Mouse (Mus musculus) embryo, embryonic 11.5 days (tissue): ENCODE results near the gene Scn11a.

Source experiments
- DNase-seq: peaks from one replicate; pipeline ENCODE4 v3.0.0-alpha.2; 2012; ENCODE audit warnings: low read depth, low spot score

Gene Scn11a

GRCm38 (mm10) chr9:119825297-119825696 lies at the start of gene Scn11a:
Gene Scn11a (minus strand): TSS chr9:119825456.
- no peak for DNase-seq

GRCm38 (mm10) chr9:119854170-119854569 lies 28.9 kb upstream of the Scn11a start:
- no peak for DNase-seq

GRCm38 (mm10) chr9:119853071-119853846 lies 28.0 kb upstream of the Scn11a start:
- DNase-seq: no peak

DNA sequence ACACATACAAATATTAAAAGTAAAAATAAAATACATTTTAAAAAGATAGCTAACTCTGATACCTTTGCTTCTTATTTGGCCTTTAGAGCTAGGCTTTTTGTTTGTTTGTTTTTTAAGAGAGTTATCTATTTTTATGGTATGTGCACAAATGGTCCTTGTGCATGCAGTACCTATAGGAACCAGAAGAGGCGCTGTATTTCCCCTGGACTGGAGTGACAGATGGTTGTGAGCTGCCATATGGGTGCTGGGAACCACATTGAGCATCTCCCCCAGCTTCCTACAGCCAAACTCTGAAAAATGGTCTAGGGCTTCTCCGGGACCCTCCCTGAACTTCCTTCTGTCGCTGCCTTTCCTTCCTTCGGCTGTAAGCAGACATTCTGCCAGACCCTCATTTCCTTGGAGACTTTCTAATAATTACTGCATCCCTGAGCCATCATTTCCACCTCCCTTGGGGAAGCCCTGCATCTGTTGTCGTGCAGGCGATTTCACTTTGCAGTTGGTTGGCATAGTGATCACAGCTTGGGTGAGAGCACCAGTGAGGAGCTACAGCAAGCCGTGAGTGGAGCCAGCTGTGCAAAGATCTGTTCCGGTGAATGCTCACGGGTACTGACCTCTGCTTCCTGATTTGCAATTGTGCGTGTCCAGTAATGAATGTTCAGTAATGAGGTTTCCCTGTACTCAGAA lies 27.2 kb upstream of the Scn11a start:
- no peak for DNase-seq

DNA sequence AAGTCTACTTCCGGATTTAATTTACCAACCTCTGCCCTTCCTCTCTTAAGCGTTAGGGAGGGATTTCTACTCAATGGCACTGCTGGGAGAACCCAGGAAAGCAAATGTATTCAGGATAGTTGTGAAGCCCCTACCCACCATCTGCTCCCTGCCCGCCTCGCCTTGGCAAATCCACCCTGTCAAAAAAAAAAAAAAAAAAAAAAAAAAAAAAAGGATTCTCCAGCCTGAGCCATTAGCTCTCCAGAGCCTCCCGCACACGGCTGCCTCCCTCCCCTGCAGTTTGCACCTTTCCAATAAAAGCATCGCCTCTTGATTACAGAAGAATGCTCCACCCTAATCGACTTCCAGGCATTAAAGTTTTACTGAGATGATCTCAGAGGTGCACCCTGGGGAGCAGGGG lies 24.0 kb upstream of the Scn11a start:
- no peak for DNase-seq

DNA sequence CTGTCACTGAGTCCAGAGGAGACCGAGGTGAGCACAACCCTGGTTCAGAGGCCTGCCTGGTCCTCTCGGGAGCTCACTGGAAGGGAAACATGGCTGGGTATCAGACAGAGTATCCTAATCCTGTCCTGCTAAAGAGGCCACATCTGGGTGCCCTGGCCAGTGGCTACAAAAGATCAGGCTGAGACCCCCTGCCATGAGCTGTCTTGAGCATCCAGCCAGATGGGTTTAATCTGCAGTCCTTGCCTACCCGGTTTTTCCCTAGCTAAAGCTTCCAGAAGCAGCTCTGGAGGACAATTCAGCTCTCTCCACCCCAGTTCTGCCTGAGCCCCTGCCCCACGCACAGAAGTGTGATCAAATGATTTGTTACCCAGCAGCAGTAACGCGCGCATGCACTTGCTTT lies 23.4 kb upstream of the Scn11a start:
- no peak for DNase-seq

GRCm38 (mm10) chr9:119847187-119847586 lies 21.9 kb upstream of the Scn11a start:
- no peak for DNase-seq

DNA sequence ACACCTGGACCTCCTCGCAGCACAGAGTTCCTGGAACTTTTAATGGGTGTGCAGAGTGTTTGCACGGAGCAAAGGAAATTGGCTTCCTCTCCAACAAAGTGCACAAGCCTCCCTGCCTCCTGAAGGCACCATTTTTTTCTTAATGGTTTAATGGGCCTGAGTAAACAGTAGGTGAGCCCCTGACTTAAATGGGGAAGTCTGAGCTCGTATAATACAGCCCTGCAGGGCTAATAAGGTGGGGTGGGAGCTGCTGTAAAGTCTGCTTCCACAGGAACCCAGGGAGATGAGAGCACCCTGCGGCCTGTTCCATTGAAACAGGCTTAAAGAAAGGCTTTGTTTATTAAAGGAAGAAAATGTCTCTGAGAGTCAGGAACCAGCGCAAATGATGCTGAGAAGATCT lies 19.5 kb upstream of the Scn11a start:
- DNase-seq: no peak

GRCm38 (mm10) chr9:119843549-119843948 lies 18.3 kb upstream of the Scn11a start:
- no peak for DNase-seq

GRCm38 (mm10) chr9:119842541-119843169 lies 17.4 kb upstream of the Scn11a start:
- DNase-seq: no peak

- DNase-seq: no peak
Measured at GRCm38 (mm10) chr9:119842091-119842490, 16.8 kb upstream of the Scn11a start.

GRCm38 (mm10) chr9:119841159-119841558 lies 15.9 kb upstream of the Scn11a start:
- DNase-seq: no peak

DNA sequence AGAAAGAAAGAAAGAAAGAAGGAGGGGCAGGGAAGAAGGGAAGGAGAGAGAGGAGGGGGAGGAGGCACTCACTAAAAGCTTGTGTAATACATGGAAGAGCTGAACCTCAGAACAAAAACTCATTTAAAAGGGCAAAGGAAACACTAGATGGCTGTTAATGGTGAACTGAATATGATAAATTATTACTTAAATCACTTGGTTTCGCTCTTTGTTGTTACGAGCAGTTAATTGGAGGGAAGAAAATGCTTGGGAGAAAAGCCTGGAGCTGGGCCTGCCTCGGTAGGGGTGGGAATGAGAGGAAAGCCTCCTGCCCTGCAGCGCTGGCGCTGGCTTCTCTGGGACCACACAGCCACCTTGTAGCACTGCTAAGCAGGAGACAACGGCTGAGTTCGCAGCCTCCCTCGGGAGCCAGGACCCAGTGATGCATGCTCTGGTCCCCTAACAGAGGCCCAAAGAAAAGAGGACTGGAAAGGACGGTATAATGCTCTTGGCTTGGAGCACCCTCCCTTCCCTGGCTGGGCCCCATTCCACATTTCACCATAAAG lies 10.4 kb upstream of the Scn11a start:
- no peak for DNase-seq

GRCm38 (mm10) chr9:119831001-119831400 lies 5.7 kb upstream of the Scn11a start:
- no peak for DNase-seq

DNA sequence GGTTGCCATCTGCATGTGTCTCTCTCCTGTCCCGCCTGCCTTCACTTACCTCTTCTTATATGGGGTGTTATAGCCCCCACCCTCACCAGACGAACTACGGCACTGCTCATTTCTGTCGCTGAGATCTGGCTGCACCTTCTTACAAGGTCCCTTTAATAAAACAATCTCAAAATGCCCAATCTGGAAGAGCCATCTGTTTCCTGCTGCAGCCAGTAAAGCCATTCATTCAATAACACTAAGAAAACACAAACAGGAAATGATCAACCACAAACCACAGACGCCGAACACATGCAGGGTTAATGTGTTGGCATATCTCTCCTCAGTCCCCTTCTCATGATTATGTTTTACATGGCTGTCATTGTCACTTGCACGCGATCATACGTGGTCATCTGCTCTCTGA lies 1.5 kb downstream of the Scn11a start:
- DNase-seq: no peak

- no peak for DNase-seq
Measured at GRCm38 (mm10) chr9:119813631-119814030, 11.6 kb downstream of the Scn11a start.

DNA sequence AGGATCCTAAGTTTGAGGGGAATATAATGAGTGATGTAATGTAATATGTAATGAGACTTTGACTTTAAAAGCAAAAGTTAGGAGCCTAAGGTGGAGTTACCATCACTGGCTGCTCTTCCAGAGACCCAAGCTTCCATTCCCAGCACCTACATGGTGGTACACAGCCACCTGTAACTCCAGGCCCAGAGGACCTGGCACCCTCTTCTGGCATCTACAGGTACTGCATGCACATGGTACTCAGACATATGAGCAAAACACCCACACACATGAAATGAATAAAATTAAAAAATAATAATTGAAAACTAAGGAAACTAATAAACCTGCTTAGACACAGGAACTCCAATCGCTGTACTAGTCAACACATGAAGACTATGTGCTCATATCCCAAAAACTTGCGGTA lies 18.8 kb downstream of the Scn11a start:
- DNase-seq: no peak

- no peak for DNase-seq
Measured at GRCm38 (mm10) chr9:119804501-119804847, 20.8 kb downstream of the Scn11a start.

DNA sequence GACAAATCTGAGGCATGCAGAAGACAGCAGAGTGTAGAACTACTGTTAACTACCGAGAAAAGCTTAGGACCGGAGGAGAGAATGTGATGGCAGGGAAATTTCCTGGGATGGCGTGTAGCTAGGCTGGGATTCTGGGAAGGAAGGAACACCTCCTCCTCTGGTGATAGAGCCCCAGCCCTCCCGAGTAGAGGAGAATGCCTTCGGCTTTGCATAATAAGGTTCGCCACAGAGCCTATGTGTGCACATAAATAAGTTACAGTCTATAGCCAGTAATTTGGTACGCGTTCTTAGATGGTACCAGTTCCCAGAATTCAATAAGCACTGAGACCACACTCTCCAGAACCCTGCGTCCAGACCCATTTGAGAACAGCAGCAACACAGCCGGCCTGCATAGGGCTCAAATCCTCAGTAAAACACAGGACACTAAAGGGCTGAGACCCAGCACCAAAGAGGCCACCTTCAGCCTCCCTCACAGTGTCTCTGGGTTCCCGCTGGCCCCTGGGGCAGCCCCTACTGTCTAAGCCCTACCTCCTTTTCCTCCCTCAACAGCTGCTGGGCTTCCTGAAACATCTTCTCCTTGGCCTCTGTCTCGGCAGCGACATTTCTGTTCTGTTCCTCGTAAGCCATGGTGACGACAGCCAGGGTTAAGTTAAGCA lies 21.3 kb downstream of the Scn11a start:
- no peak for DNase-seq

DNA sequence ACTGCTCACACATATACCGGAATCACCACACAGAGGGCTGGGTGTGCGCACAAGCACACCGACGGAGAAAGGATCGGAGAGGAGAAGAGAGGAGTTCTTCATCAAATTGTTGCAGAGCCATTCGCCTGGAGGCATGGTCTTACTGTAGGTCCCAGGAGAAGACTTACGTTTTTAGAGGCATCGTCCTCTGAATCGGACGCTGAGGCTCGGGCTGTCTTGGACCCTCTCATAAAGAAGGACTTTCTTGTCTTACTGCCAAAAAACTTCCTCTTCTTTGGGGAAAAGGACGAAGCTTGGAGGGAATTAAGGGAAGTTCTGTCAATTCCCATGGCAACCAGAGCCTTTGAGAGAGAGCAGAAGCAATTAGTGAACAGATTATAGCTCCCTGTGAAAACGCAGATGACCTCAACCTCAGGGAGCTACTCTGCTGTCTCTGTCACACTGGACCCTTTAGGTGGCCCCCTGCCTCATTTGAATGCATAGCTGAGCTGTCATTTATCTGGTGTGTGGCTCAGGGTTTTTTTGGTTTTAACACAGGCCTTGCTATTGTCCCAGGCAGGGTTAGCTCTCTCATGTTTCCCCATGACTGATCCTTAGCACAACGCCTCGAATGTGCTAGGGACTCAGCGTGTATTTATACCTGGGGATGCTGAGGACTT lies 22.0 kb downstream of the Scn11a start:
- no peak for DNase-seq

- DNase-seq: no peak
Measured at GRCm38 (mm10) chr9:119801460-119801859, 23.8 kb downstream of the Scn11a start.

GRCm38 (mm10) chr9:119796791-119797190 lies 28.5 kb downstream of the Scn11a start:
- DNase-seq: no peak
